Mouse (Mus musculus): Measurements from ENCODE around the gene Mtr. TPM values are rescaled to one million over a fixed set of nuclear protein-coding genes. Genes with fewer than 3 reads are reported as not detected.
A peak's percentile ranks its signal among the peaks of the same experiment; 100 is the strongest.

The Mtr gene
- polyA plus RNA-seq, 1 experiment, result 8.4 TPM

- Histone ChIP-seq H3K27ac (ENCODE audit: insufficient read depth, low read length) (no peak overlapping the region), H3K4me1 (ENCODE audit: control insufficient read depth, insufficient read depth, low read length) (no peaks in the 10 kb centered on the region), H3K4me3 (replicated peaks; ENCODE audit: insufficient read depth, low read depth, low read length) (no peak overlapping the region), H3K27me3 (ENCODE audit: control insufficient read depth, insufficient read depth, low read length) (no peaks in the 10 kb centered on the region)
- no peak for TF ChIP-seq CTCF (IDR thresholded peaks at IDR 0.05; ENCODE audit: borderline replicate concordance, insufficient read depth, low read depth, low read length)
- TF ChIP-seq POLR2A (IDR thresholded peaks at IDR 0.05; ENCODE audit: borderline replicate concordance, insufficient read depth, low read length), result no peak
- no peak for DNase-seq
Observed at GRCm38 (mm10) chr13:12261505-12261904, 3.6 kb upstream of the Mtr start.

GRCm38 (mm10) chr13:12256871-12257390 is 982 bp downstream of the Mtr start:
- 7% methylated on average over 10 of the region's 10 CpGs for WGBS
- TF ChIP-seq CTCF (IDR thresholded peaks at IDR 0.05; ENCODE audit: borderline replicate concordance, insufficient read depth, low read depth, low read length), result no peak
- no peak for TF ChIP-seq POLR2A (IDR thresholded peaks at IDR 0.05; ENCODE audit: borderline replicate concordance, insufficient read depth, low read length)
- no peak overlapping the region for H3K27ac ChIP-seq (ENCODE audit: insufficient read depth, low read length)
- H3K4me3 ChIP-seq (replicated peaks; ENCODE audit: insufficient read depth, low read depth, low read length), result peak overlapping the region; percentile 79
- H3K4me1 ChIP-seq (ENCODE audit: control insufficient read depth, insufficient read depth, low read length), result no peaks in the 10 kb centered on the region
- no peak for DNase-seq
- no peaks in the 10 kb centered on the region for H3K27me3 ChIP-seq (ENCODE audit: control insufficient read depth, insufficient read depth, low read length)

GRCm38 (mm10) chr13:12255911-12256705 is 1.8 kb downstream of the Mtr start:
- Histone ChIP-seq H3K27me3 (ENCODE audit: control insufficient read depth, insufficient read depth, low read length) (no peaks in the 10 kb centered on the region), H3K27ac (ENCODE audit: insufficient read depth, low read length) (no peak overlapping the region), H3K4me3 (replicated peaks; ENCODE audit: insufficient read depth, low read depth, low read length) (no peak overlapping the region), H3K4me1 (ENCODE audit: control insufficient read depth, insufficient read depth, low read length) (no peaks in the 10 kb centered on the region)
- no peak for DNase-seq
- TF ChIP-seq CTCF (IDR thresholded peaks at IDR 0.05; ENCODE audit: borderline replicate concordance, insufficient read depth, low read depth, low read length), result no peak
- no peak for TF ChIP-seq POLR2A (IDR thresholded peaks at IDR 0.05; ENCODE audit: borderline replicate concordance, insufficient read depth, low read length)
- 49% methylated on average over 3 of the region's 3 CpGs for WGBS

GRCm38 (mm10) chr13:12250496-12250895 is 7.4 kb downstream of the Mtr start:
- TF ChIP-seq CTCF (IDR thresholded peaks at IDR 0.05; ENCODE audit: borderline replicate concordance, insufficient read depth, low read depth, low read length), result no peak
- Histone ChIP-seq H3K4me1 (ENCODE audit: control insufficient read depth, insufficient read depth, low read length) (no peaks in the 10 kb centered on the region), H3K4me3 (replicated peaks; ENCODE audit: insufficient read depth, low read depth, low read length) (no peak overlapping the region), H3K27me3 (ENCODE audit: control insufficient read depth, insufficient read depth, low read length) (no peaks in the 10 kb centered on the region), H3K27ac (ENCODE audit: insufficient read depth, low read length) (no peak overlapping the region)
- no peak for DNase-seq
- 98% methylated on average over 3 of the region's 3 CpGs for WGBS

- H3K4me1 ChIP-seq (ENCODE audit: control insufficient read depth, insufficient read depth, low read length), result no peaks in the 10 kb centered on the region
- 61% methylated on average over 8 of the region's 8 CpGs for WGBS
- H3K27ac ChIP-seq (ENCODE audit: insufficient read depth, low read length), result no peak overlapping the region
- no peak for TF ChIP-seq POLR2A (IDR thresholded peaks at IDR 0.05; ENCODE audit: borderline replicate concordance, insufficient read depth, low read length)
- no peak for TF ChIP-seq CTCF (IDR thresholded peaks at IDR 0.05; ENCODE audit: borderline replicate concordance, insufficient read depth, low read depth, low read length)
- no peak overlapping the region for H3K4me3 ChIP-seq (replicated peaks; ENCODE audit: insufficient read depth, low read depth, low read length)
- no peaks in the 10 kb centered on the region for H3K27me3 ChIP-seq (ENCODE audit: control insufficient read depth, insufficient read depth, low read length)
- no peak for DNase-seq
Observed at GRCm38 (mm10) chr13:12249195-12249898, 8.6 kb downstream of the Mtr start.

- DNase-seq, result no peak
- H3K4me3 ChIP-seq (replicated peaks; ENCODE audit: insufficient read depth, low read depth, low read length), result no peak overlapping the region
- H3K27me3 ChIP-seq (ENCODE audit: control insufficient read depth, insufficient read depth, low read length), result no peaks in the 10 kb centered on the region
- no peaks in the 10 kb centered on the region for H3K4me1 ChIP-seq (ENCODE audit: control insufficient read depth, insufficient read depth, low read length)
- H3K27ac ChIP-seq (ENCODE audit: insufficient read depth, low read length), result no peak overlapping the region
- no peak for TF ChIP-seq POLR2A (IDR thresholded peaks at IDR 0.05; ENCODE audit: borderline replicate concordance, insufficient read depth, low read length)
- no peak for TF ChIP-seq CTCF (IDR thresholded peaks at IDR 0.05; ENCODE audit: borderline replicate concordance, insufficient read depth, low read depth, low read length)
- 95% methylated on average over 2 of the region's 2 CpGs for WGBS
Observed at GRCm38 (mm10) chr13:12245938-12246337, 12.0 kb downstream of the Mtr start.

GRCm38 (mm10) chr13:12243991-12244390 is 13.9 kb downstream of the Mtr start:
- TF ChIP-seq CTCF (IDR thresholded peaks at IDR 0.05; ENCODE audit: borderline replicate concordance, insufficient read depth, low read depth, low read length) (no peak), POLR2A (IDR thresholded peaks at IDR 0.05; ENCODE audit: borderline replicate concordance, insufficient read depth, low read length) (no peak)
- no peaks in the 10 kb centered on the region for H3K4me1 ChIP-seq (ENCODE audit: control insufficient read depth, insufficient read depth, low read length)
- no peak overlapping the region for H3K27ac ChIP-seq (ENCODE audit: insufficient read depth, low read length)
- no peak overlapping the region for H3K4me3 ChIP-seq (replicated peaks; ENCODE audit: insufficient read depth, low read depth, low read length)
- H3K27me3 ChIP-seq (ENCODE audit: control insufficient read depth, insufficient read depth, low read length), result no peaks in the 10 kb centered on the region
- DNase-seq, result peak in 1 of 2 experiments; percentile 10
- WGBS, result 26% methylated on average over 4 of the region's 4 CpGs

GRCm38 (mm10) chr13:12232141-12232540 is 25.8 kb downstream of the Mtr start:
- no peak for DNase-seq
- no peaks in the 10 kb centered on the region for H3K4me1 ChIP-seq (ENCODE audit: control insufficient read depth, insufficient read depth, low read length)
- 93% methylated on average over 4 of the region's 4 CpGs for WGBS
- TF ChIP-seq CTCF (IDR thresholded peaks at IDR 0.05; ENCODE audit: borderline replicate concordance, insufficient read depth, low read depth, low read length) (no peak), POLR2A (IDR thresholded peaks at IDR 0.05; ENCODE audit: borderline replicate concordance, insufficient read depth, low read length) (no peak)
- no peaks in the 10 kb centered on the region for H3K27me3 ChIP-seq (ENCODE audit: control insufficient read depth, insufficient read depth, low read length)
- no peak overlapping the region for H3K27ac ChIP-seq (ENCODE audit: insufficient read depth, low read length)
- no peak overlapping the region for H3K4me3 ChIP-seq (replicated peaks; ENCODE audit: insufficient read depth, low read depth, low read length)
